Mouse (Mus musculus): ENCODE data around the gene Gdpgp1.
A peak's percentile ranks its signal among the peaks of the same experiment; 100 is the strongest.

Gdpgp1 gene

DNA sequence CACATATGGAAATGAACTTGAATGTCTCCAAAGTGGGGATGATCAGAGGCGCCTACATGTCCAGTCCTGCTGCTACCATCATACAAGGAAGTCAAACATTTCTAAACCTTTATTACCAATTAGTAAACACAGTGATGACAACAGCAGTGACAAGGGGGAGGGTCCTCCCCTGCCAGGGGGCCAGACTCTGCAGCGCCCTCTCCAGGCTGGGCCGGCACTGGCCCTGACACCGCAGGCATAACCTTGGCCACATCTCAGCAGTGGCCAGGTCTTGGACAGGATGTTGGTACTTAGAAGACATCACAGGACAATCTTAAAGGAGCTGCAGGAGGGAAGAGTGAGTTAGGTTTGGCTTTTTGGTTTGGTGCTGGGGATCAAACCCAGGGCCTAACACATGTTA is 5.6 kb upstream of the Gdpgp1 start:
- DNase-seq (ENCODE audit: low spot score in 2 of 2), result no peak

DNA sequence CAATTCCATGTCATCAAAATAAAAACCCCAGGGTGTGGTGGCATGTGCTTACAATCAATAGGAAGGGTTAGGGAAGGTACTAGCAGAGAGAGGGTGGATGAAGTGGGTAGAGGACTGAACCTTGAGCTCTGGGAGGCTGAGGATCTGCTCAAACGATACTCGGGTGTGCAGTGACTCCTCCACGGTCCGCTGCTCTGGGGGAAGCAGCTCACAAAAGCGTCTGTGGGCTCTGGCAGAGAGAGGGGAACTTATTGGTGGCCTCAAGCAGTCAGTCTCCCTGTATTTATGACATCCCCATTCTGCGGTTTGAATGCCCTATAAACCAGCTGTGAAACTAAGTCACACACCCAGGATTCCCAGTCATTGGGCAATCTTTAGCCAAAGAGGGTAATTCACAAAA is 2.5 kb upstream of the Gdpgp1 start:
- DNase-seq (ENCODE audit: low spot score in 2 of 2), result no peak

DNA sequence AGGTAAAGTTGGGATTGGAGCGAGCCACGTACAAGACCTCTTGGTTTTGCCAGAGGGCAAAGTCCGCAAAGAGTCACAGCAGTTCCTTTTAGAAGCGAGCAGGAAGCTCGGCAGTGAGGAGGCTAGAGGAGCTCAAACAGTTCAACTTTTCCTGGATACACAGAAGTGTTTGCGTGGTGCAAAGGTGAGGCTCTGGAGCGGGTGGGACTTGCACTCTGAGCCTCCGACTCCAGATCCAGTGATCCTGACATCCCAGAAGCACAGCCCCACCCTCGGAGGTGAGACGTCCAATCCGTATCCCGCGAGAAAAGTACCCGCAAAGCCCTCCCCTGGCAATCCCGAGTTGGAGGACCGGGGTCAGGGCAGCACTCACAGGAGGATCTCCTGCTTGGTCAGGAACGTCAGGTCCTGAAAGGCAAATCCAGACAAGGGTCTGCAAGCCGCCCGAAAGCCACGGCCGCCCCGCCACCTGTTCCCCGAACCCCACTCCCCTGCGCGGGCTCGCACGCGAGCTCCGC is 635 bp upstream of the Gdpgp1 start:
- DNase-seq (ENCODE audit: low spot score in 2 of 2), result no peak

DNA sequence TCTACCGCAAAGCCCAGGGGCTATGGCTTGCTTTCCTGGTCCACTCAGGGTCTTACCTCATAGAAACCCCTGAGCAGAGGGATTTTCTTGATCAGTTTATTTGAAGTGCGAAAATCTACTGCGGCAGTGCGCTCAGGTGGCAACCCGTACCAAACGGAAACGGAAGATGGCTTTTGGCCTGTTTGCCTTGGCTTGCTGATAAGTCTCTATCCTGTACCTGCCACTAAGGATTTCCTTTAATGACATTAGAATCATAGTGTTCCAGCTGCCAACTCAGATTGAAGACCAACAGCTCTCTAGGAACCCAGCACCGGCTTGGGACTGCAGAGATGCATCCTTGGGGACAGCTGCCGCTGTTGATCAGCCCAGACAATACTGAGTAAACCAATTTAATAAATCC is 1.1 kb downstream of the Gdpgp1 start:
- no peak for DNase-seq (ENCODE audit: low spot score in 2 of 2)

DNA sequence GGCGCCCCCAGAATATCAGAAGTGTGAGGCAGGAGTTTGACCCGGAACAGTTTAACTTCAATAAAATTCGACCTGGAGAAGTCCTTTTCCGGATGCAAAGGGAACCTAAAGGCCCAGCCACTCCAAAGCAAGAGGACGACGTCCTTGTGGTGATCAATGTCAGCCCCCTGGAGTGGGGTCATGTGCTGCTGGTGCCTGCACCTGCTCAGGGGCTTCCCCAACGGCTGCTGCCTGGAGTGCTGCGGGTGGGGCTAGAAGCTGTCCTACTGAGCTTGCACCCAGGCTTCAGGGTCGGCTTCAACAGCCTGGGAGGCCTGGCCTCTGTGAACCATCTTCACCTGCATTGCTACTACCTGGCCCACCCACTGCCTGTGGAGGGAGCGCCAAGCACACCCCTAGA is 5.9 kb downstream of the Gdpgp1 start:
- no peak for DNase-seq (ENCODE audit: low spot score in 2 of 2)

DNA sequence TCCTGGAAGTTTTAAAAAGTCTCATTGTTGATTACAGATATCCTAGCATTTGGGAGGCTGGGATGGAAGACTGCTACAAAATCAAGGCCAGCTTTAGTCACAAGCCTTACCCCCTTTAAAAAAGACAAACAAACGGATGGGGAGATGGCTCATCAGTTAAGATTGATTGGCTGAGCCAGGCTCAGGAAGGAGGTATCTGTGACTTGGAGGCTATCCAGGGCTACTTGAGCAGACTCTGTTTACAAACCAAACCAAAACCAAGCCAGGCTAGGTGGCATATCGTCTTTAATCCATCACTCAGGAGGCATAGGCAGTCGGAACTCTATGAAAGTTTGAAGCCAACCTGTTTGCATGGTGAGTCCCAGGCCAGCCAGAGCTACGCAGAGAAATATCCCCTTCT is 9.0 kb downstream of the Gdpgp1 start:
- DNase-seq (ENCODE audit: low spot score in 2 of 2), result no peak

DNA sequence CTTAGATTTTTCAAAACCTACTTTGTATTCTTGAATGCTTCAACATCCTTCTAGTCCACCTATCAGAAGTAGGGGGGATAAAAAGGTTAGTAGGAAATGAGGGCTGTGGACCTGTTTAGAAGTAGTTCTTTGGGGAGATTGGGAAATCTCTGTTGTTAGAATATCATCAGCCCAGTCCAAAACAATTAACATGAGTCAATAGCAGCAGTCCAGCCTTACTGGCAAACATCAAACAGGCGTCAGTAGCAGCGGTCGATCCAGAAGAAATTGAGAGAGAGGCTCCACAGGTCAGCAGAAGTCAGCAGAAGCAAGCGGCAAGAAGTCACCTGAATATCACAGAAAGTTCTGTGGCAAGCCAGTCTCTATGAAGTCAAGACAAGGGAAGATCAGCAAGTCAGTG is 12.2 kb downstream of the Gdpgp1 start:
- DNase-seq (ENCODE audit: low spot score in 2 of 2), result no peak

DNA sequence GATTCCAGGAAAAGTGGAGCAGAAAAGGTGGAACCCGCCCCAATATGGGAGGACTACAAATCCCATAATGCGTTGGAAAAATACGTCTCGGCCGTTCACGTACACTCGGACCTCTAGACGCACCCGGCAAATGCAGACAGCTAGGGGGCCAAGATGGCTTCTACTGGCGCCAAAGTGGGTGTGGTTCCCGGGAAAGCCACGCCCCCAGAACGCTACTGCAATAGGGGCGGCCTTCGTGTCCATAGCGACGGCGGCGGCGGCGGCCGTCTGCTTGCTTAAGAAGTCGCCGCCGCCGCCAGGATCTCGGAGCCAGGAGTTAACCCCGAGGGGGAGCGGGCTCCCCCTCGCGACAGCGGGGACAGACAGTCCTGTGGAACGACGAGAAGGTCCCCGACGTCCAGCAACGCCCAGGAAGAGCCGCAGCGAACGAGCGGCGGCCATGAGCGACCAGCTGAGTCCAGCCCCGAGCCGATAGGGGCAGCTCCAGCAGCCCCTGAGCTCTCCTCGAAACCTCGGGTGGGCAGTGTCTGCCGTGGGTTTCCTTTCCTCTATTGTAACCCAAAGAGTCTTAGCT is 13.6 kb downstream of the Gdpgp1 start, which contains the start of gene Ttll13:
Gene Ttll13, plus strand, starts transcription at position 229 of the 574 bp plus-strand sequence.
- DNase-seq (ENCODE audit: low spot score in 2 of 2), result peak; percentile 91 to 96

DNA sequence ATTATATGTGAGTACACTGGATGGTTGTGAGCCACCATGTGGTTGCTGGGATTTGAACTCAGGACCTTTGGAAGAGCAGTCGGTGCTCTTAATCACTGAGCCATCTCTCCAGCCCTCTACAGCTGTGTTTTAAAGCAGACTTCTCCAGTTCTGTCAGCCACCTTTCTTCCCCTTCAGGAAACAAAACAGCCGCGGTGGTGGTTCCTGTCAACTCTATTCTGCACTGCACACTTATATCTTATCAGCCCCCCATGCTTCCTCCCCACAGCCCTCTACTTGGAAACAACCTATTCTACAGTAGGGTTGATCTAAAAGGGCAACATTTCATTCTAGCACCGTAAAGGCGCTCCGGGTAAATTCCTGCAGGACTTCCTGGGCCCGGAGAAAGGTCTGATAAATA is 14.2 kb downstream of the Gdpgp1 start:
- DNase-seq (ENCODE audit: low spot score in 2 of 2), result no peak

DNA sequence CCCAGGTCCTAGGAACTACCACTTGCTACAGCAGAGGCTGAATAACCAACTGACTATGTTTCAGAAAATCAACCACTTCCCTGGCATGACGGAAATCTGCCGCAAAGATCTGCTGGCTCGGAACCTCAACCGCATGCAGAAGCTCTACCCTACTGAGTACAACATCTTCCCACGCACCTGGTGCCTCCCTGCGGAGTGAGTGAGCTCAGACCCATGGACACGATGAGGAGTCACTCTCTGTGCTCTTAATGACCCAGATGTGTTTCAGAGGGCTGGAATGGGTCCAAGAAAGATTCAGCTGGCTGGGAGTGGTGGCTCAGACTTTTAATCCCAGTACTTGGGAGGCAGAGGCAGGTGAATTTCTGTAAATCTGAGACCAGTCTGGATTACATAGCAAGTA is 19.8 kb downstream of the Gdpgp1 start:
- no peak for DNase-seq (ENCODE audit: low spot score in 2 of 2)

DNA sequence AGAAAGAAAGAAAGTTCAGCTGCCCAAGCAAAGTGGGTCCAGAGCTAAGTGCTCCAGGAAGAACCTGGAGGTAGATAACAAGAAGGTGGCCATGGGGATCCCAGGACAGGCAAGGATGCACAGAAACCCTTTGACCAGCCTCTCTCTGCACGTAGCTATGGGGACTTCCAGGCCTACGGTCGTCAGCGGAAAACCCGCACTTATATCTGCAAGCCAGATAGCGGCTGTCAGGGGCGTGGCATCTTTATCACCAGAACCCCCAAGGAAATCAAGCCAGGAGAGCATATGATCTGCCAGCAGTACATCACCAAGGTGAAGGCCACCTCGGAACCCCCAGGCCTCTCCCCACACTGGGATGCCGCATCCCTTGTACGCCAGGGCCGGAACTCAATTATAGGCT is 20.2 kb downstream of the Gdpgp1 start:
- no peak for DNase-seq (ENCODE audit: low spot score in 2 of 2)

DNA sequence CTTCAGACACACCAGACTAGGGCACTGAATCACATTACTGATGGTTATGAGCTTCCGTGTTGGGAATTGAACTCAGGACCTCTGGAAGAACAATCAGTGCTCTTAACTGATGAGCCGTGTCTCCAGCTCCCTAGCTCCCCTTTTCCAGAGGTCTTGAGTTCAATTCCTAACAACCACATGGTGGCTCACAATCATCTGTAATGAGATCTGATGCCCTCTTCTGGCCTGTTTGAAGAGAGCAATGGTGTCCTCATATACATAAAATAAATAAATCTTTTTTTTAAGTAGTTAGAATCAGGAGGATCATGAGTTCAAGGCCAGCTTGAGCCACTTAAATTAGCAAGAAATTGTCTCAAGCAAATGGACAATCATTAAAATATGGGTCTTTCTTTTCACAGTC is 23.3 kb downstream of the Gdpgp1 start:
- no peak for DNase-seq (ENCODE audit: low spot score in 2 of 2)

DNA sequence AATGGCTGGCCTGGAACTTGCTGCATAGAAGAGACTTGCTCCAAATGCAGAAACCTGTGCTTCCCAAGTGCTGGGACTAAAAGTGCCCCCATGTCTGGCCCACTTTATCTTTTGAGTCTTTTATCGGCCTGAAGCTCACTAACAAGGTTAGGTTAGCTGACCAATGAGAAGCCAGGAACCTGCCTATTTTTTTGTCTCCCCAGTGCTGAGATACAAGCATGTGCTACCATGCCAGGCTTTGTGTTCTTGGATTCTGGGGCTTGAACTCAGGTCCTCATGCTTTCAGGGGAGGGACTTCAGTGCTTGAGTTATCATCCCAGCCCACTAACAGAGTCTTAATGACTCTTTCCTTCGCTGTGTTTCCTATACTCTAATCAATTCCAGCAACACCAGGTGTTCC is 25.0 kb downstream of the Gdpgp1 start:
- no peak for DNase-seq (ENCODE audit: low spot score in 2 of 2)

DNA sequence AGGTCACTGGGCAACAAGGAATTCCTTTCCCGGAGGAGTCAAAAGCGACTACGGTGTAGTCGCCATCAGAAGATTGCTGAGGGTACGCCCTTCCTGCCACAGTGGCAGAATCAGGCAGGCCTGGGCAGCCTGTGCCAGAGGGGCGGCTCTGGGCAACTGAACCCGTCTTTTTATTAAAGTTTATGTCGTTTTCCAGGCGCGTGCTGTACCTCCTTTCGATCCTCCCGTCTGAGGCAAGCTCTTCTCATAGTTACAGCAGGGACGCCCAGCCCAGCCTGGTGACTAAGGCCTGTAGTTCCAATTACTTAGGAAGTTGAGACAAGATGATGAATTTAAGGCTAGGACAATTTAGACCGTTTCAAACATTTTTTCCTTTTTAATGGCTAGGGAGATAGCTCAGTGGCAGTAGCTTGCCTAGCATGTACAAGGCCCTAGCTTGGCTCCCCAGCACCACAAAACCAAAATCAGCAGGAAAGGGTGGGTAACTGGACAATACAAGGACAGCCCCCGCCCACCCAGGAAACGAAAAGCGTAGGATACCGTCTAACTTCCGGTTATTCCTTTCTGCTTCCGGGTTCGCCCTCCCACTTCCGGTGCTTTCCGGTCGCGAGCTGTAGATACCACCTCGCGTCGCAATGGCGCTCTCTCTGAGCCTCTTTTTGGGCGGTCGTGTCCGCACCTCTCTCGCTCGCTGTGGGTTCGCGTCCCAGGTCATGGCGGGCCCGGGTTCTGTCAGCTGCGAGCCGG is 28.1 kb downstream of the Gdpgp1 start, which contains the start of gene Ngrn:
Gene Ngrn, plus strand, starts transcription at position 591 of the 747 bp plus-strand sequence.
- DNase-seq (ENCODE audit: low spot score in 2 of 2), result peak; percentile 74 to 83

DNA sequence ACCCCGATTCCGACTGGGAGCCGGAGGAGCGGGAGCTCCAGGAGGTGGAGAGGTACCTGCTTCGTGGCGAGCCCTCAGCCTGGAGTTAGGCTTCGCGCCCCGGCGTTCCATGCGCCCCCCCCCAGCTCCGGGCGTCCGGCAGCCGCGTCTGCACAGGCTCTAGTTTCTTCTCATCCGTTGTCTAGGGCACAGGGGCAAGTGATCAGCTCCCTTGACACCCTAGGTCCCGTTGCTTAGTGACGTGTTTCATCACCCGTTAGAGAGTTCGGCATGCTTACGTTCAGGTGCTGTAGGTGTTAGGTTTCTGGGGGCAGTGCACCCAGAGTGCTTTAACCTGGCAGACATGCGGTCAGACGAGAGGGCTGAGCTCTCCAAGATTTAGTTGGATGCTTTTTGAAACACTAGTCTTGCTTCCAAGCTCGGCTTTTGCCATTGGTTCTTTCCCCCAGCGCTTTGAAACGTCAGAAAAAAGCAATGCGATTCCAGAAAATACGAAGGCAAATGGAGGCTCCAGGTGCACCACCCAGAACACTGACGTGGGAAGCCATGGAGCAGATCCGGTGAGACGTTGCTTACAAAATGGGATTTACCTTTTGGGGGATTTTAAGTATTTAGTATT is 28.8 kb downstream of the Gdpgp1 start:
- no peak for DNase-seq (ENCODE audit: low spot score in 2 of 2)

DNA sequence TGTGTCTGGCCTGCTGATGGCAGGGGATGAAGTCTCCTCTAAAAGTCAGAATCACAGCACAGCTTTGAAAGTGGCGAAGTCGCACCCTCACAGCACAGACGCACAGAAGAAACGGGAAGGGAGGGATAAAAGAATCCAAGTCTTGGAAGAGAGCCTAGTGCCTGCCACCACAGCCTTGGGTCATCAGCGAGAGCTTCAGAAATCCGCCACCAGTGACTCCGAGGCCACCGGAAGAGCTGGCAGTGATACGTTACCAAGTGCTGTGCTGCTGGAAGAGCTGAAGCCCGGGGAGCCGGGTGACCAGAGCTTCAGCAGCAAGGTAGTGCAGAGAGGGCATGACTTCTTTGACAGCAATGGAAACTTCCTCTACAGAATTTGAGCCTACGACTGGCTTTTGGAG is 31.9 kb downstream of the Gdpgp1 start:
- no peak for DNase-seq (ENCODE audit: low spot score in 2 of 2)

DNA sequence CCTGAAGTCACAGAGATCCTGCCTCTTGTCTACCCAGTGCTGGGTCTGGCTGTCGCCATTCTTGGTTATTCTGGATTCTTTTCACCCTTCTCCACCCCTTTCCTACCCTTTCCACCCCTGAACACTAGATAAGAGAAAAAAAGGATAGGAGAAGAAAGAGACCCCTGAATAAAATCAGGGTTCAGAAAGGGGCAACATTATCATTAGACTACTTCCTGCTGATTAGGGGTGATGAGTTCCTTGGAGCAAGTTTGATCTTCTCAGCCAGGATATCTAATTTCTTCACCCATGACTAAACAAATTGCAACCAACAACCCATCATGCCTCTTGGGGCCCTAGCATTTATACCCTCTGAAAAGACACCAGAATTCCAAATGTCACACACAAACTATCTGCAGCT is 35.1 kb downstream of the Gdpgp1 start:
- no peak for DNase-seq (ENCODE audit: low spot score in 2 of 2)

DNA sequence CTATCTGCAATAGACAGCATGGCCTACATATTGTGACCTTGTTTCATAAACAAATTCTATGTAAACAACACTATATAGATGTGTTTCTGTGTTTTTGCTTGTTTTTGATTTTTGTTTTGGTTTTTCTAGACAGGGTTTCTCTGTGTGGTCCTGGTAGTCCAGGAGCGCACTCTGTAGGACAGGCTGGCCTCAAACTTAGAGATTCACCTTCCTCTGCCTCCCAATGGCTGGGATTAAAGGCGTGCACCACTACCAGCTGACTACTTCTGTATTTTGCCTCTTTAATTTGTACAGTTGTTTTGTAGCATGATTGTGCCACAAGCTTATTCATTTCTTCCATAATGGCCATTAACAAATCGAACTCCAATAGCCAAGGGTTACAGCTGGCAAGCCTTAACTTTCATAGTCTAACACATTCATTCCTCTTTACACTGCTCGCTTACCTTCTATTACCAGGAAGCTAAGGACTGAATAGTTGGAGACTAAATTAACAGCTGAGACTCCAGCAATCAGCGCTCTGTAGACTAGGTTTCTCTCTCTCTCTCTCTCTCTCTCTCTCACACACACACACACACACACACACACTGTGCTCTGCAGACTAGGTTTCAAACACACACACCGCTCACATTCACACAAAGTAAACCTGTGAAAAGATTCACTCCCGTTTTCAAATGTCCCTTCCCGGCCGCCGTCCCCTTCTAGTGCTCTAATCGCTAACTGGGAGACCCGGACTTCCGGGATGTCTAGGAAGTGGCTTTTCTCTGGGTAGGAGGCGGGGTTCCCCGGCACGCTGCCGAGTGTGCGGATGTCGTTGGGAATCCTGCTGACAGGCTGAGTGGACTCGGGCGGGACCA is 36.5 kb downstream of the Gdpgp1 start, which contains the start of gene Vps33b:
Gene Vps33b, plus strand, starts transcription at position 753 of the 854 bp plus-strand sequence.
- peak; percentile 92 for DNase-seq (ENCODE audit: low spot score in 2 of 2)

DNA sequence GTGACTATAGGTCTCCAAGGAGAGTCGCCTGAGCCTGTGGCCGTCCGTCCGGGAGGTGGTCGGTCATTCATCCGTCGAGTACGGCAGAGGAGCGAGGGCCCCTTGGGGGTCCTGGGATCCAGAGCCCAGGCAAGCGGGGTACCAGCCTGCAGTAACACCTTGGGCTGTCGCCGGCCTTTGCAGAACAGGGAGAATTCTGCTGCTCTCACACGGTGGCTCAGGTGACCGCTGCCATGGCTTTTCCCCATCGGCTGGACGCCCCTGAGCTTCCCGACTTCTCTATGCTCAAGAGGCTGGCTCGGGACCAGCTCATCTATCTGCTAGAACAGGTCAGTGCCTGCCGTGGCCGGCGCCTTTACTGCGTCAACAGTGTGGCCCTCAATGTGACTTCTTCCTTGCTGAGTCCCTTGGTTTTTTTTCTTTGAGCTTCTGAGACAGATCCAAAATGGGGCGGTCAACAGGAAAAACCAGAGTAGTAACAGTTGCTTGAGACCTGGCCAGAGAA is 37.1 kb downstream of the Gdpgp1 start:
- peak in 1 of 2 experiments; percentile 53 for DNase-seq (ENCODE audit: low spot score in 2 of 2)

DNA sequence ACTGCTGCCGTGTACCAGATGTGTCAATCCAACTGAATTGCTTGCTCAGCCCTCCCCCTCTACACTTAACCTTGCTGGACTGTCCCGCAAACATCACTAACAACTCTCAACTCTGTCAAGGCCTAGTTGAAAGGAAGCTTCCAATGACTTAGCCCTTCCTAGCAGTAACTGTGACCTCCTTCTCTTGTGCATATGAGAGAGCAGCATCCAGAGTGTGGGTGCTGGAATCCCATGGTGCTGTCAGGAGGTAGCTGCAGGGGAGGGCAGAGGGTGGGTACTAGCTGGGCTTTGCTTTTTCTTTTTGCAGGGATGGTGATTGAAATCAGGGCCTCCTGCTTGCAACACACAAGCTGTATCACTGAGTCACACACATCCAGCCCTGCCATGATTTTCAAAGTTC is 40.8 kb downstream of the Gdpgp1 start:
- DNase-seq (ENCODE audit: low spot score in 2 of 2), result no peak

DNA sequence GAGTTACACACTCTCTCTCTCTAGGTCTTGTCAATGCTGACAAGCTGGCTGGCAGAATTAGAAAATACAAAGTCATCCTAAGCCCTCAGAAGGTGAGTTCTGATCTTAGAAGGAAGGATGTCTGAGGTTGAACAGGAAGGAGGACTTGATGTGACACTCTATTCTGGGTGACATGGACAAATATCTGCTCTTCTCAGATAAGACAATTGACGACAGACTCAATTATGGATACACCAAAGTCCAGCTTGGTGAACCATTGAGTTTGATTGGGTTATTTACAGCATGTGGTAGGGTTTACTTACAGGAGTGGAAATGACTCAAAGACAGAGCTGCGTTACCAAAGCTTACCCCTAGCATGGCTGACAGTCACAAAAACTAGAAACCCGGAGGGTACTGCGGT is 43.7 kb downstream of the Gdpgp1 start:
- no peak for DNase-seq (ENCODE audit: low spot score in 2 of 2)

DNA sequence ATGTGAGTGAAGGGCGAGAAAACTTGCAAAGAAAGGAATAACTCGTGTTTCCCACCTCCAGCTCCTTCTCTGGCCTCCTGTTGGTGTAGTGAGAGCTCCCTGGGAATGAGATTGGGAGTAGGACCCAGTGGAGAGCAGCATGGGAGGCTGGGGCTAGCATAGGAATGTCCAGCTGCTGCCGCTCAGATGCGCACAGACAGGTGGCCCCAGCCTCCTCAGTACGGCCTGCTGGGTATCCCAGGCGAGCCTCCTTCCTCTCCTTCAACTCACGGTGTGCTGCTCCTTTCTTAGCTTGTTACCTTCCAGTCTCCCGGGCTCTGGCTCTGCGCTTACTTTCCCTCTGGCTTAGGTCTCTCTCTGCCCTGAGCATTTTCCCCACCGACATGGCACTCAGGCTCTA is 47.4 kb downstream of the Gdpgp1 start:
- no peak for DNase-seq (ENCODE audit: low spot score in 2 of 2)

Measured in urinary bladder, adult 18-20 months (tissue).